Mouse (Mus musculus): ENCODE results near the gene Ank3. TPM values are rescaled to one million over a fixed set of nuclear protein-coding genes. Genes with fewer than 3 reads are reported as not detected.

Ank3 gene
- polyA plus RNA-seq, 1 experiment from 2014 or later = 30.3 TPM

DNA sequence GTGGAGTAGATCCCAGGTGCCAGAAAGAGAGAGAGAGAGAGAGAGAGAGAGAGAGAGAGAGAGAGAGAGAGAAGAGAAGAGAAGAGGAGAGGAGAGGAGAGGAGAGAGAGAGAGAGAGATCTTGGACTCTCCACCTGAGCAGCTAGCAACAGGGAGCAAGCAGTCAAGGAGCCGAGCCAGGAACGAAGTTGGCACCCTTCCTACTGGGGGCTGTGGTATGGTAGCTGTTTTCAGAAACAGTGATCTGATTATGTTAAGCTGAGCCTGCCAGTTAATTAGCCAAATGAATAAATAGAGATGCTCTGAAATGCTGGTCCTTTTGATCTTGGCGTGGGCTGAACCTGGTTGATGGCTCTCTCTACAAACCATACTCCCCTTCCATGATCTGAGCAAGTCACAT, 666.6 kb downstream of the Ank3 start:
- Histone ChIP-seq H3K27ac (no peak overlapping the region), H3K4me3 (no peak overlapping the region), H3K9ac (no peak overlapping the region), H3K9me3 (no peaks in the 10 kb centered on the region), H3K36me3 (no peaks in the 10 kb centered on the region), H3K27me3 (0 out of 2 replicates have a peak, but pooled peaks cover 3% of the 10 kb centered on the region), H3K4me2 (no peak overlapping the region), H3K4me1 (no peaks in the 10 kb centered on the region)
- ATAC-seq (ENCODE audit: insufficient number of reproducible peaks, insufficient read depth, low FRiP score, low TSS enrichment, low read depth) = no peak
- WGBS = 69% methylated on average over 3 of the region's 3 CpGs

- no peak for ATAC-seq (ENCODE audit: insufficient number of reproducible peaks, insufficient read depth, low FRiP score, low TSS enrichment, low read depth)
Measured at GRCm38 (mm10) chr10:70066497-70067168, 668.1 kb downstream of the Ank3 start.

DNA sequence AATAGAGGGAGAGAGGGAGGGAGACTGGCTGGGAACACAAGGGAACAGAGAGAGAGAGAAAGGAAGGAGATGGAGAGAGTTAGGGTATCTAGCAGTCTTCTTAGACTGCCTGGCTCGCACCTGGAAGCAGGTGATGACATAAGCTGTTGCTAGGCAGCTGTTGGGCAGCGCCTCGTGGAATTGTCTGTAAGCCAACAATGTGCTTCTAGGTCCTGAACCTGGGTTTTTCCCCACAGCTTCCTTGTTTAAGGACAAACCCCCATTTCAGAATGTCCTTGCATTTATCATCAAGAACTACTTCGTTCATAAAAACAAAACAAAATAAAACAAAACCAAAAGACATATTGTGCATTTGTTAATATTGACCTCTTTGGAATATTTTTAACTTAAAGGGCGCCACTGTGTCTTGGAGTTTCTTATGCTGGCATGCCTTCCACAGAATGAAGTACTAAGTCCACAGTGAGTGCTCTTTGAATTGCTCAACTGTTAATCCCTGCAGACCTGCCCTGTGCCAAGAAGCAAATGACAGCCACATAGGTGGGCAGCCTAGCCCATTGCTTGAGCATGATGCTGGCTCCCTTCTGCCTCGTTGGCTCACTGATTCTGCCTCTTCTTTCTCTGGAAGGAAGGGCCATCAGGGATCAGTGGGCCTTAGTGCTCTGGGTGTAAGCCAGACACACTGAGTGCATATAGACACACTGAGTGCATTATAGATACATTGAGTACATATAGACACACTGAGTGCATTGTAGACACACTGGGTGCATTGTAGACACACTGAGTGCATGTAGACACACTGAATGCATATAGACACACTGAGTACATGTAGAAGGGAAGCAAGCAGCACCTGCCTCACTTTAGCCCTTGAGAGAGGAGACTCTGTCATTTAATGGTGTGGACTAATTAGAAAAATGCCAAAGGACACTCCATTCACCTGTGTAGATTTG, 668.9 kb downstream of the Ank3 start:
- no peaks in the 10 kb centered on the region for H3K27me3 ChIP-seq
- no peak overlapping the region for H3K4me3 ChIP-seq
- no peak overlapping the region for H3K4me2 ChIP-seq
- peaks cover 5% of the 10 kb centered on the region; the same call in 1 of the 2 replicates for H3K9me3 ChIP-seq
- no peak overlapping the region for H3K27ac ChIP-seq
- no peak overlapping the region for H3K9ac ChIP-seq
- WGBS = 66% methylated on average over 6 of the region's 6 CpGs
- H3K4me1 ChIP-seq = no peaks in the 10 kb centered on the region
- no peaks in the 10 kb centered on the region for H3K36me3 ChIP-seq
- ATAC-seq (ENCODE audit: insufficient number of reproducible peaks, insufficient read depth, low FRiP score, low TSS enrichment, low read depth) = no peak

More at GRCm38 (mm10) chr10:70066497-70067168, 668.1 kb downstream of the Ank3 start:
- Histone ChIP-seq H3K4me3 (no peak overlapping the region), H3K4me1 (no peaks in the 10 kb centered on the region), H3K36me3 (no peaks in the 10 kb centered on the region), H3K27me3 (no peaks in the 10 kb centered on the region), H3K27ac (no peak overlapping the region), H3K9me3 (peaks cover 5% of the 10 kb centered on the region; the same call in 1 of the 2 replicates), H3K4me2 (no peak overlapping the region), H3K9ac (no peak overlapping the region)
- WGBS = 61% methylated on average over 8 of the region's 8 CpGs

GRCm38 (mm10) chr10:70069321-70069720, 670.7 kb downstream of the Ank3 start:
- Histone ChIP-seq H3K9me3 (peaks cover 5% of the 10 kb centered on the region; the same call in 1 of the 2 replicates), H3K4me2 (no peak overlapping the region), H3K4me1 (no peaks in the 10 kb centered on the region), H3K4me3 (no peak overlapping the region), H3K27ac (no peak overlapping the region), H3K27me3 (no peaks in the 10 kb centered on the region), H3K9ac (no peak overlapping the region), H3K36me3 (no peaks in the 10 kb centered on the region)
- ATAC-seq (ENCODE audit: insufficient number of reproducible peaks, insufficient read depth, low FRiP score, low TSS enrichment, low read depth) = no peak
- WGBS = 59% methylated on average over 6 of the region's 6 CpGs

DNA sequence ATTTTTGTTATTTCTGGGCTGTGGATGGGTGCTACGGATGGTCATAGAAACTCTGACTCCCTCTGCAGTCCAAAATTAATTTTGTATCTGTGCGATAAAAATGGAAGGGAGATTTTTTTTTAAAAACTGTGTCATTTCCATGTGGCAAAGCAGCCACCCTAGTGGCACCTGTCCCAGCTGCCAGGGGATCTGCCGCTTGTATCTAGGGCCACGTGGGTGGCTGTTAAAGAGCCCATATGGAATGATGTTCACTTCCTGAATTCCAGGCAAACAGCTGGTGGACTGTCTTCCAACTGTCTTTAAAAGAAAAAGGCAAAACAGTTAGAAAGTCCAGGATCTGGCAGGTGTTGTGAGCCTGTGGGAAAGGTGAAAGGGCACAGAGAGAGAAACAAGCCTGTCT, 672.8 kb downstream of the Ank3 start:
- Histone ChIP-seq H3K4me2 (no peak overlapping the region), H3K9ac (no peak overlapping the region)
- ATAC-seq (ENCODE audit: insufficient number of reproducible peaks, insufficient read depth, low FRiP score, low TSS enrichment, low read depth) = no peak

More for the DNA sequence above, 672.8 kb downstream of the Ank3 start:
- H3K4me3 ChIP-seq = no peak overlapping the region
- H3K27me3 ChIP-seq = no peaks in the 10 kb centered on the region
- no peaks in the 10 kb centered on the region for H3K36me3 ChIP-seq
- H3K27ac ChIP-seq = no peak overlapping the region
- peaks cover 5% of the 10 kb centered on the region; the same call in 1 of the 2 replicates for H3K9me3 ChIP-seq
- WGBS = 84% methylated on average over 4 of the region's 4 CpGs
- H3K4me1 ChIP-seq = no peaks in the 10 kb centered on the region

Other genes starting within 250 kb of the Ank3 start
- gene Rhobtb1, start 247.3 kb upstream of the Ank3 start, polyA plus RNA-seq (2015; fragmentation: Nextera tagmentation; extraction: Ambion mirVana) = 22.9 and 29.2 TPM in 2 replicates
- 2.9 and 3.0 TPM in 2 replicates for gene A930033H14Rik, start 185.7 kb upstream of the Ank3 start, polyA plus RNA-seq (2015; fragmentation: Nextera tagmentation; extraction: Ambion mirVana)
- gene Cdk1, start 45.8 kb upstream of the Ank3 start, polyA plus RNA-seq (2015; fragmentation: Nextera tagmentation; extraction: Ambion mirVana) = 399 and 458 TPM in 2 replicates